Mouse (Mus musculus) limb, embryonic 13.5 days (tissue): ENCODE measurements at regions not wholly inside any gene's neighbourhood (a gene's known extent, or its start where the extent isn't known, plus 50 kb on each side); places are given as distances from the start of the nearest gene placed in this dataset.

Experiments used
- ATAC-seq: fragments of 200-750 bp; cut with Nextera tagmentation; 2 replicates; pipeline ENCODE4 v1.8.0; 2017; ENCODE audit warnings: low read depth, moderate number of reproducible peaks, moderate TSS enrichment; ENCODE audit not compliant: low FRiP score
- H3K27ac ChIP-seq: fragments of 300-500 bp; sonication (generic); 2 replicates; pipeline ENCODE4 v1.5.1; 2015; ENCODE audit warnings: inconsistent platforms, mild to moderate bottlenecking, moderate library complexity
- H3K27me3 ChIP-seq: fragments of 300-500 bp; sonication (generic); 2 replicates; pipeline ENCODE4 v1.6.1; 2015; ENCODE audit warnings: mild to moderate bottlenecking, inconsistent platforms
- H3K36me3 ChIP-seq: fragments of 300-500 bp; sonication (generic); 2 replicates; pipeline ENCODE4 v1.6.1; 2015; ENCODE audit warnings: inconsistent platforms, mild to moderate bottlenecking, moderate library complexity
- H3K4me1 ChIP-seq: fragments of 300-500 bp; sonication (generic); 2 replicates; pipeline ENCODE4 v1.6.1; 2015; ENCODE audit warnings: inconsistent platforms
- H3K4me2 ChIP-seq: fragments of 300-500 bp; sonication (generic); replicated peaks from 2 replicates; pipeline ENCODE4 v1.6.1; 2015; ENCODE audit warnings: inconsistent platforms, mild to moderate bottlenecking, moderate library complexity
- H3K4me3 ChIP-seq: fragments of 300-500 bp; sonication (generic); 2 replicates; pipeline ENCODE4 v1.5.1; 2015; ENCODE audit warnings: moderate library complexity, mild to moderate bottlenecking, inconsistent platforms
- H3K9ac ChIP-seq: fragments of 300-500 bp; sonication (generic); 2 replicates; pipeline ENCODE4 v1.6.1; 2015; ENCODE audit warnings: mild to moderate bottlenecking, inconsistent platforms
- H3K9me3 ChIP-seq: fragments of 300-500 bp; sonication (generic); 2 replicates; pipeline ENCODE4 v1.6.1; 2016; ENCODE audit warnings: inconsistent platforms
- WGBS: fragments of 180-500 bp; shearing (Covaris S2); methylation state at CpG from one replicate; pipeline ENCODE4 v1.1.7; 2015; 5-methylcytosine and 5-hydroxymethylcytosine counted together

- no peaks in the 10 kb centered on the region for H3K27me3 ChIP-seq
- H3K9me3 ChIP-seq, result no peaks in the 10 kb centered on the region; the same call in 1 of the 2 replicates
- peaks cover 29% of the 10 kb centered on the region for H3K4me1 ChIP-seq
- no peak for ATAC-seq
- H3K36me3 ChIP-seq, result no peaks in the 10 kb centered on the region
- H3K4me2 ChIP-seq, result no peak overlapping the region
- no peak overlapping the region for H3K4me3 ChIP-seq
- H3K27ac ChIP-seq, result peak overlapping the region; percentile 79
- no peak overlapping the region for H3K9ac ChIP-seq
- WGBS, result 57% methylated on average over 14 of the region's 14 CpGs
Observed at GRCm38 (mm10) chr6:127241693-127242425, 89.9 kb upstream of the Ccnd2 start.

GRCm38 (mm10) chr6:127243032-127243431 lies 91.0 kb upstream of the Ccnd2 start:
- H3K27ac ChIP-seq, result no peak overlapping the region
- no peak overlapping the region for H3K9ac ChIP-seq
- H3K36me3 ChIP-seq, result no peaks in the 10 kb centered on the region
- peaks cover 38% of the 10 kb centered on the region for H3K4me1 ChIP-seq
- H3K4me2 ChIP-seq, result no peak overlapping the region
- no peaks in the 10 kb centered on the region for H3K27me3 ChIP-seq
- no peak for ATAC-seq
- no peak overlapping the region for H3K4me3 ChIP-seq
- 65% methylated on average over 2 of the region's 2 CpGs for WGBS
- H3K9me3 ChIP-seq, result no peaks in the 10 kb centered on the region; the same call in 1 of the 2 replicates

- no peaks in the 10 kb centered on the region; the same call in 1 of the 2 replicates for H3K9me3 ChIP-seq
- H3K36me3 ChIP-seq, result no peaks in the 10 kb centered on the region
- no peak overlapping the region for H3K4me2 ChIP-seq
- no peak overlapping the region for H3K9ac ChIP-seq
- no peak overlapping the region for H3K27ac ChIP-seq
- H3K4me1 ChIP-seq, result peaks cover 45% of the 10 kb centered on the region
- 72% methylated on average over 4 of the region's 4 CpGs for WGBS
- ATAC-seq, result no peak
- no peak overlapping the region for H3K4me3 ChIP-seq
- no peaks in the 10 kb centered on the region for H3K27me3 ChIP-seq
Observed at GRCm38 (mm10) chr6:127245814-127246440, 93.9 kb upstream of the Ccnd2 start.

- Histone ChIP-seq H3K9ac (no peak overlapping the region), H3K4me3 (no peak overlapping the region), H3K4me1 (peaks cover 45% of the 10 kb centered on the region), H3K4me2 (no peak overlapping the region), H3K9me3 (no peaks in the 10 kb centered on the region; the same call in 1 of the 2 replicates), H3K27me3 (no peaks in the 10 kb centered on the region), H3K27ac (no peak overlapping the region), H3K36me3 (no peaks in the 10 kb centered on the region)
- no peak for ATAC-seq
- 63% methylated on average over 7 of the region's 7 CpGs for WGBS
Observed at GRCm38 (mm10) chr6:127246730-127247129, 94.7 kb upstream of the Ccnd2 start.

- Histone ChIP-seq H3K36me3 (no peaks in the 10 kb centered on the region), H3K27ac (no peak overlapping the region), H3K9me3 (no peaks in the 10 kb centered on the region; the same call in 1 of the 2 replicates), H3K27me3 (no peaks in the 10 kb centered on the region), H3K4me2 (no peak overlapping the region), H3K9ac (no peak overlapping the region), H3K4me1 (peaks cover 45% of the 10 kb centered on the region), H3K4me3 (no peak overlapping the region)
- WGBS, result 20% methylated on average over 5 of the region's 5 CpGs
- no peak for ATAC-seq
Observed at GRCm38 (mm10) chr6:127247343-127247742, 95.3 kb upstream of the Ccnd2 start.

GRCm38 (mm10) chr6:127250181-127250873 lies 98.3 kb upstream of the Ccnd2 start:
- H3K4me1 ChIP-seq, result peaks cover 54% of the 10 kb centered on the region
- 38% methylated on average over 8 of the region's 8 CpGs for WGBS

DNA sequence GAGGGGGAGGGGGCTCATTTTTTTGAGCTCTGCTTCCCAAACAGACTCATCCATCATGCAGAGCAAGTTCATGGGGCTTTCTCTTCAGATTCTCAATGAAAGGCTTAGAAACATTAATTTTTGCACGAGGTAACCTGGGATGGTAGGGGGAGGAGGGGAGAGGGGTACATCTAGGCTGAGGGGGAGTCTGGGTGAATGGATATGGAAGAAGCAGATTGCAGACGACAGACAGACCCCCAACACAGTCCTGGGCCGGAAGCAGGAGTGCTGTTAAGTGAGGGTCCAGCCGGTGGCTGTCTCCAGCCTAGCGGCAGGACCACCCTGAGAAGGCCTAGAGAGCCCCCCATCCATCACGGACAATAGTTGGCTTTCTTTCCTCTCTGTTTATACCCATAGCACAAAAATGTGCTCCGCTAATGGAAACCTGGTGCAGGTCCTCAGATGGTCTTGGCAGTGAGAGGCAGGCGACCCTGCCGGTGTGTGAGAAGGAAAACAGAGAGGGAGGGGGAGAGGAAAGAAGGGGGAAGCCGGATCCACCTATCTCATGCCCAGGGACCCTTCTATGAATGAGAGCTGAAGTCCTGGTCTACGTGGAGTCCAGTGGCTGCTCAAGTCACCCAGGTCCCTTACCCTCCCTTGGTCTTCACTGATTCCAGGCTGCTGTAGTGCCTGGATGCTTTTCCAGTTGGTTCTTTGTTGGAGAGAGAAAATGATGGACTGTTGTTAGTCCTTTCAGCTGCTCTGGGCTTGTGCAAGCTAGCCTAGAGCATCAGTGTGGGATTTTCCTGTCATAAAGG lies 99.1 kb upstream of the Ccnd2 start:
- Histone ChIP-seq H3K9me3 (no peaks in the 10 kb centered on the region), H3K27ac (peak overlapping the region; percentile 98), H3K4me1 (peaks cover 54% of the 10 kb centered on the region), H3K4me3 (peak overlapping the region; percentile 17), H3K4me2 (peak overlapping the region; percentile 59), H3K9ac (peak overlapping the region; percentile 50; the same call in 1 of the 2 replicates), H3K36me3 (no peaks in the 10 kb centered on the region), H3K27me3 (no peaks in the 10 kb centered on the region)
- ATAC-seq, result peak; percentile 46
- 6% methylated on average over 11 of the region's 11 CpGs for WGBS

More at GRCm38 (mm10) chr6:127250181-127250873, 98.3 kb upstream of the Ccnd2 start:
- Histone ChIP-seq H3K9me3 (no peaks in the 10 kb centered on the region), H3K27me3 (no peaks in the 10 kb centered on the region), H3K4me3 (no peak overlapping the region), H3K9ac (no peak overlapping the region), H3K36me3 (no peaks in the 10 kb centered on the region), H3K4me2 (peak overlapping the region; percentile 59), H3K27ac (peak overlapping the region; percentile 98)
- no peak for ATAC-seq

GRCm38 (mm10) chr6:127251671-127251985 lies 99.6 kb upstream of the Ccnd2 start:
- Histone ChIP-seq H3K9me3 (no peaks in the 10 kb centered on the region), H3K27ac (peak overlapping the region; percentile 98), H3K27me3 (no peaks in the 10 kb centered on the region), H3K4me3 (peak overlapping the region; percentile 17), H3K4me2 (peak overlapping the region; percentile 59), H3K36me3 (no peaks in the 10 kb centered on the region), H3K9ac (peak overlapping the region; percentile 50; the same call in 1 of the 2 replicates), H3K4me1 (peaks cover 54% of the 10 kb centered on the region)
- ATAC-seq, result peak; percentile 22
- WGBS, result under 1% methylated on average over 5 of the region's 5 CpGs

DNA sequence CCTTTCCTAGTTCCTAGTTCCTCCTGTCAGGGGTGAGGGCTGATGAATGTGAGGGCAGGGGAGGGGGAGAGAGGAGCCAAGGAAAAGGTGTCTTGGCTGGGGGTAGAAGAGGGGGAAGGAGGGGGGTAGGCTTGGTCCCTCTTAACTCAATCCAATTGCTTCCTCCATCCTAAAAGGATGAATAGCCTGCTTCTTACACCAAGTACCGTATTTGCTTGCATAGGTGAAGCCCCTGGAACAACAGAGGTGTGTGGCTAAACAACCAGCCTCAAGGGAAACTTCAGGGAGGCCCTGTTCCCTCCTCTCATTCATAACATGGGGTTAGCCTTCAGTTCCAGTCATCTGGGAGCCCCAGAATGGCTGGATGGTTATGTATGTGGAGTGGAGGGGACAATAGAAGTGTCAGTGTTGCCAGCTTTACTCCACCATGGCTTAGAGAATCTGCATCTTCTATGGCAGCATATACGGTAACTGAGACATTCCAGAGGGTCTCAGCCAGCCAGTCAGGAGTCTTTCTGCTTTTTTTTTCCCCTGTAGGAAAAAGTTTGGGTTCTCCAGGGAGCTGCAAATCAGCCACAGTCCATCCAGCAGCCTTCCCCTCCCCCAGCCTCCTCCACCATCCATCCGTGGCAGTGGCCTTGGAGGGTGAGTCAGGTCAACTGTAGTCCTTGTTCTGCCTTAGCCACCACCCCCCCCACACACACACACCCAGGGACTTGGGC lies 100.2 kb upstream of the Ccnd2 start:
- H3K36me3 ChIP-seq, result no peaks in the 10 kb centered on the region
- peak overlapping the region; percentile 17 for H3K4me3 ChIP-seq
- H3K4me1 ChIP-seq, result peaks cover 52% of the 10 kb centered on the region
- ATAC-seq, result peak; percentile 83
- H3K9ac ChIP-seq, result peak overlapping the region; percentile 50; the same call in 1 of the 2 replicates
- no peaks in the 10 kb centered on the region for H3K27me3 ChIP-seq
- peak overlapping the region; percentile 98 for H3K27ac ChIP-seq
- 1% methylated on average over 3 of the region's 3 CpGs for WGBS
- H3K4me2 ChIP-seq, result peak overlapping the region; percentile 59
- H3K9me3 ChIP-seq, result no peaks in the 10 kb centered on the region

- 75% methylated on average over 3 of the region's 3 CpGs for WGBS
Observed at GRCm38 (mm10) chr6:127253935-127254334, 101.9 kb upstream of the Ccnd2 start.

More at GRCm38 (mm10) chr6:127253935-127254334, 101.9 kb upstream of the Ccnd2 start:
- Histone ChIP-seq H3K4me1 (peaks cover 43% of the 10 kb centered on the region), H3K27me3 (no peaks in the 10 kb centered on the region), H3K27ac (no peak overlapping the region), H3K4me3 (no peak overlapping the region), H3K36me3 (no peaks in the 10 kb centered on the region), H3K4me2 (no peak overlapping the region), H3K9me3 (no peaks in the 10 kb centered on the region), H3K9ac (no peak overlapping the region)
- no peak for ATAC-seq
